ENCODE assay signal across 8 mouse cellular contexts in the genomic region with DNA sequence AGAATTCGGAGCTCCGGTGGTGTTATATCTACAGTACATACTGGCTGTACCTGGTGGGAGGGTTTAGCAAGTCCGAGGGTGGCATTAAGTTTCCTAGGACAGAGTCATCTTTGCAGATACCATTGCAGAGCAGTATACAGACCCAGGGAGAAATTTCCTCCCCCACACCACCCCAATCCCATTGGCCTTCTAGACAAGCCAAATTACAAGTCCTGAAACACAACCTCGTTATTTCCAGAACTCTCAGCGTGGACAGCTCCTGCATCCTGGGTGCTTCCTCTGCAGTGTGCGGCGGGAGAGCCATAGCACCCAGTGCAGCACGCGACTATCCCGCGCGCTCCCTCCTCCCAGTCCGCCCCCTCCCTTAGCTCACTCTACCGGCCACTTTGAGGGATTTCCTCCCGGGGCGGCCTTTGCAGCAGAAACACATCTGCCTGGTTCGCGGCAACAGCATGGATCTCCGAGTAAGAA. TPM values are rescaled to one million over a fixed set of nuclear protein-coding genes. Genes with fewer than 3 reads are reported as not detected.
DNase-seq lines count a peak whose midpoint lies in the region; ATAC-seq lines count a peak whose summit lies in the region.

No protein-coding gene starts in this region.

- intact Hi-C loops in left cerebral cortex, postnatal 25 days (cut with DNase I) = loop anchor here (2.0 kb wide), 1 partner anchor 55 kb away; no protein-coding TSS in a partner anchor

- H3K27me3 ChIP-seq in kidney, embryonic 14.5 days (ENCODE audit: control insufficient read depth, insufficient read depth, low read length) = peaks cover 33% of the 10 kb centered on the region
- peaks cover 44% of the 10 kb centered on the region for H3K27me3 ChIP-seq in forebrain, embryonic 13.5 days

- DNase-seq in kidney, adult 11 months = no peak
- DNase-seq in ZHBTc4 (ENCODE audit: low read depth, low spot score) = peak; percentile 66
- peak; percentile 56 to 70 for DNase-seq in left cerebral cortex, postnatal 25 days (ENCODE audit: low spot score in 2 of 2)
- DNase-seq in retina, postnatal 1 day = peak; percentile 52
- DNase-seq in urinary bladder, postnatal 4 days (ENCODE audit: low spot score in 2 of 2) = no peak
- no peak for DNase-seq in urinary bladder, postnatal 36 days (ENCODE audit: low spot score in 2 of 2)

- peak overlapping the region; percentile 53 for H3K4me2 ChIP-seq in kidney, embryonic 14.5 days (replicated peaks; ENCODE audit: low read depth, low read length)
- peak overlapping the region; percentile 71 for H3K4me2 ChIP-seq in forebrain, embryonic 13.5 days

- no peak overlapping the region for H3K9ac ChIP-seq in kidney, embryonic 14.5 days (ENCODE audit: low read depth, low read length)
- peak overlapping the region; percentile 51 for H3K9ac ChIP-seq in forebrain, embryonic 13.5 days

- ATAC-seq in kidney, embryonic 14.5 days (ENCODE audit: low FRiP score, low TSS enrichment) = peak; percentile 75
- ATAC-seq in forebrain, embryonic 13.5 days = peak; percentile 69

- peak overlapping the region; percentile 30 for H3K4me3 ChIP-seq in kidney, embryonic 14.5 days (ENCODE audit: low read length)
- peak overlapping the region; percentile 39 for H3K4me3 ChIP-seq in forebrain, embryonic 13.5 days

- H3K9me3 ChIP-seq in kidney, embryonic 14.5 days (ENCODE audit: control insufficient read depth, low read length) = no peaks in the 10 kb centered on the region
- no peaks in the 10 kb centered on the region for H3K9me3 ChIP-seq in forebrain, embryonic 13.5 days (replicated peaks)

- WGBS in kidney, embryonic 14.5 days = 6% methylated on average over 19 of the region's 19 CpGs
- WGBS in forebrain, embryonic 13.5 days = 4% methylated on average over 19 of the region's 19 CpGs

- peaks cover 13% of the 10 kb centered on the region; the same call in 1 of the 2 replicates for H3K4me1 ChIP-seq in kidney, embryonic 14.5 days (ENCODE audit: control insufficient read depth, insufficient read depth, low read length)
- H3K4me1 ChIP-seq in forebrain, embryonic 13.5 days = peaks cover 19% of the 10 kb centered on the region

- H3K27ac ChIP-seq in kidney, embryonic 14.5 days (ENCODE audit: low read depth, low read length) = no peak overlapping the region
- H3K27ac ChIP-seq in forebrain, embryonic 13.5 days = no peak overlapping the region

- H3K36me3 ChIP-seq in kidney, embryonic 14.5 days (ENCODE audit: control insufficient read depth, insufficient read depth, low read length) = no peaks in the 10 kb centered on the region
- no peaks in the 10 kb centered on the region for H3K36me3 ChIP-seq in forebrain, embryonic 13.5 days (ENCODE audit: poor library complexity, severe bottlenecking)

RNA-seq across cellular contexts. Expression of gene Lamp5, which starts 5.9 kb away (rescaled TPM):
- 5.5 and 5.7 TPM in 2 replicates for polyA plus RNA-seq in kidney, embryonic 14.5 days (2014; fragmentation: Nextera tagmentation; extraction: Ambion mirVana)
- polyA plus RNA-seq in forebrain, embryonic 13.5 days (2015; fragmentation: Nextera tagmentation; extraction: Ambion mirVana) = 2.0 and 2.9 TPM in 2 replicates
- total RNA-seq in left cerebral cortex, postnatal 25 days (2021) = 100 to 1,000 TPM; 250 to 273 TPM

Comparison
In these comparisons a context has a peak if more than half of its experiments do, and no peak if none do; other contexts are left out.
1. DNase-seq: peak in ZHBTc4 (single experiment), left cerebral cortex, postnatal 25 days (2 of 2) and retina, postnatal 1 day (single experiment); none in kidney, adult 11 months (single experiment), urinary bladder, postnatal 4 days (0 of 2) and urinary bladder, postnatal 36 days (0 of 2).